Mouse (Mus musculus) intestine, embryonic 15.5 days (tissue): ENCODE measurements around the gene Rpusd1. TPM values are rescaled to one million over a fixed set of nuclear protein-coding genes. Genes with fewer than 3 reads are reported as not detected.

Source experiments
- ATAC-seq: fragments of 200-750 bp; cut with Nextera tagmentation; 2 replicates; pipeline ENCODE4 v1.8.0; 2017; ENCODE audit warnings: moderate TSS enrichment, moderate library complexity
- H3K27ac ChIP-seq: fragments of 300-500 bp; sonication (generic); 2 replicates; pipeline ENCODE4 v1.5.1; 2015; ENCODE audit warnings: mild to moderate bottlenecking, inconsistent platforms
- H3K27me3 ChIP-seq: fragments of 300-500 bp; sonication (generic); replicated peaks from 2 replicates; pipeline ENCODE4 v1.6.1; 2015; ENCODE audit warnings: inconsistent platforms
- H3K36me3 ChIP-seq: fragments of 300-500 bp; sonication (generic); 2 replicates; pipeline ENCODE4 v1.6.1; 2015; ENCODE audit warnings: inconsistent platforms
- H3K4me1 ChIP-seq: fragments of 300-500 bp; sonication (generic); replicated peaks from 2 replicates; pipeline ENCODE4 v1.6.1; 2015; ENCODE audit warnings: inconsistent platforms
- H3K4me2 ChIP-seq: fragments of 300-500 bp; sonication (generic); replicated peaks from 2 replicates; pipeline ENCODE4 v1.6.1; 2015; ENCODE audit warnings: mild to moderate bottlenecking, inconsistent platforms
- H3K4me3 ChIP-seq: fragments of 300-500 bp; sonication (generic); replicated peaks from 2 replicates; pipeline ENCODE4 v1.5.1; 2015; ENCODE audit warnings: inconsistent platforms
- H3K9ac ChIP-seq: fragments of 300-500 bp; sonication (generic); 2 replicates; pipeline ENCODE4 v1.6.1; 2015; ENCODE audit warnings: inconsistent platforms
- H3K9me3 ChIP-seq: fragments of 300-500 bp; sonication (generic); 2 replicates; pipeline ENCODE4 v1.6.1; 2016; ENCODE audit warnings: inconsistent platforms
- WGBS: fragments of 180-500 bp; shearing (Covaris S2); methylation state at CpG from one replicate; pipeline ENCODE4 v1.1.7; 2015; 5-methylcytosine and 5-hydroxymethylcytosine counted together
- polyA plus RNA-seq: library from polyadenylated mRNA; unstranded; fragments of >200 nt; fragmentation: Nextera tagmentation; extraction: Ambion mirVana; gene quantifications from 2 replicates; pipeline ENCODE4 v1.2.1, GENCODE M21; 2015

The Rpusd1 gene
- 16.4 and 17.0 TPM in 2 replicates for polyA plus RNA-seq

GRCm38 (mm10) chr17:25727265-25728008 is at the start of gene Rpusd1, which contains the start of gene Chtf18:
TSS of gene Rpusd1 (plus strand) at chr17:25727670.
TSS of gene Chtf18 (minus strand) at chr17:25727419.
- ATAC-seq: peak; percentile 99

GRCm38 (mm10) chr17:25677969-25678368 is 49.5 kb upstream of the Rpusd1 start:
- no peak for ATAC-seq
- no peak overlapping the region for H3K4me3 ChIP-seq
- H3K36me3 ChIP-seq: no peaks in the 10 kb centered on the region
- no peak overlapping the region for H3K27ac ChIP-seq
- no peaks in the 10 kb centered on the region for H3K4me1 ChIP-seq
- no peak overlapping the region for H3K4me2 ChIP-seq
- peaks cover 5% of the 10 kb centered on the region; the same call in 1 of the 2 replicates for H3K9me3 ChIP-seq
- 73% methylated on average over 6 of the region's 6 CpGs for WGBS
- no peaks in the 10 kb centered on the region for H3K27me3 ChIP-seq
- H3K9ac ChIP-seq: no peak overlapping the region

More at GRCm38 (mm10) chr17:25727265-25728008, at the start of gene Rpusd1, which contains the start of gene Chtf18:
- Histone ChIP-seq H3K9me3 (no peaks in the 10 kb centered on the region), H3K9ac (peak within 1 kb of the TSS; percentile 75), H3K4me3 (peak within 1 kb of the TSS; percentile 60), H3K4me2 (peak within 1 kb of the TSS; percentile 91), H3K27ac (no peak within 1 kb of the TSS), H3K27me3 (no peaks in the 10 kb centered on the region), H3K4me1 (peaks cover 16% of the 10 kb centered on the region), H3K36me3 (peaks cover 22% of the 10 kb centered on the region; the same call in 1 of the 2 replicates)
- under 1% methylated on average over 37 of the region's 37 CpGs for WGBS

GRCm38 (mm10) chr17:25679818-25680217 is 47.7 kb upstream of the Rpusd1 start:
- no peak for ATAC-seq
- H3K4me1 ChIP-seq: no peaks in the 10 kb centered on the region

GRCm38 (mm10) chr17:25681636-25682035 is 45.8 kb upstream of the Rpusd1 start:
- Histone ChIP-seq H3K27ac (no peak overlapping the region), H3K36me3 (no peaks in the 10 kb centered on the region), H3K27me3 (no peaks in the 10 kb centered on the region), H3K4me1 (no peaks in the 10 kb centered on the region), H3K9me3 (peaks cover 1% of the 10 kb centered on the region; the same call in 1 of the 2 replicates), H3K4me3 (no peak overlapping the region), H3K9ac (no peak overlapping the region), H3K4me2 (no peak overlapping the region)
- 84% methylated on average over 4 of the region's 4 CpGs for WGBS
- no peak for ATAC-seq

More at GRCm38 (mm10) chr17:25679818-25680217, 47.7 kb upstream of the Rpusd1 start:
- Histone ChIP-seq H3K27me3 (no peaks in the 10 kb centered on the region), H3K4me3 (no peak overlapping the region), H3K9me3 (peaks cover 5% of the 10 kb centered on the region; the same call in 1 of the 2 replicates), H3K27ac (no peak overlapping the region), H3K36me3 (no peaks in the 10 kb centered on the region), H3K4me2 (no peak overlapping the region), H3K9ac (no peak overlapping the region)
- 17% methylated on average over 5 of the region's 5 CpGs for WGBS

- Histone ChIP-seq H3K4me1 (no peaks in the 10 kb centered on the region), H3K27ac (no peak overlapping the region), H3K4me2 (no peak overlapping the region), H3K9me3 (no peaks in the 10 kb centered on the region), H3K9ac (no peak overlapping the region), H3K27me3 (0 out of 2 replicates have a peak, but pooled peaks cover 3% of the 10 kb centered on the region), H3K36me3 (no peaks in the 10 kb centered on the region), H3K4me3 (no peak overlapping the region)
- no peak for ATAC-seq
- 45% methylated on average over 7 of the region's 7 CpGs for WGBS
These were observed 41.1 kb upstream of the Rpusd1 start for GRCm38 (mm10) chr17:25686323-25686722.

- no peak overlapping the region for H3K4me3 ChIP-seq
- H3K9ac ChIP-seq: no peak overlapping the region
- 0 out of 2 replicates have a peak, but pooled peaks cover 3% of the 10 kb centered on the region for H3K27me3 ChIP-seq
- H3K4me1 ChIP-seq: no peaks in the 10 kb centered on the region
- H3K36me3 ChIP-seq: no peaks in the 10 kb centered on the region
- ATAC-seq: no peak
- 84% methylated on average over 4 of the region's 4 CpGs for WGBS
- no peak overlapping the region for H3K4me2 ChIP-seq
- no peaks in the 10 kb centered on the region for H3K9me3 ChIP-seq
- H3K27ac ChIP-seq: no peak overlapping the region
These were observed 38.5 kb upstream of the Rpusd1 start for GRCm38 (mm10) chr17:25688922-25689321.

GRCm38 (mm10) chr17:25696263-25696662 is 31.2 kb upstream of the Rpusd1 start:
- Histone ChIP-seq H3K4me3 (no peak overlapping the region), H3K36me3 (no peaks in the 10 kb centered on the region), H3K4me1 (no peaks in the 10 kb centered on the region), H3K27ac (no peak overlapping the region), H3K27me3 (no peaks in the 10 kb centered on the region), H3K4me2 (no peak overlapping the region), H3K9ac (no peak overlapping the region), H3K9me3 (no peaks in the 10 kb centered on the region)
- no peak for ATAC-seq
- WGBS: 38% methylated on average over 1 of the region's 1 CpGs

GRCm38 (mm10) chr17:25698446-25698845 is 29.0 kb upstream of the Rpusd1 start:
- H3K9ac ChIP-seq: no peak overlapping the region
- no peak overlapping the region for H3K27ac ChIP-seq
- H3K27me3 ChIP-seq: no peaks in the 10 kb centered on the region
- peak; percentile 53; the same call in 1 of the 2 replicates for ATAC-seq
- no peaks in the 10 kb centered on the region for H3K4me1 ChIP-seq
- no peaks in the 10 kb centered on the region for H3K9me3 ChIP-seq
- H3K4me2 ChIP-seq: no peak overlapping the region
- no peak overlapping the region for H3K4me3 ChIP-seq
- no peaks in the 10 kb centered on the region for H3K36me3 ChIP-seq
- WGBS: 9% methylated on average over 7 of the region's 7 CpGs

GRCm38 (mm10) chr17:25700863-25701496 is 26.5 kb upstream of the Rpusd1 start:
- ATAC-seq: no peak
- no peaks in the 10 kb centered on the region for H3K9me3 ChIP-seq
- WGBS: 58% methylated on average over 9 of the region's 9 CpGs
- H3K36me3 ChIP-seq: no peaks in the 10 kb centered on the region
- H3K4me3 ChIP-seq: no peak overlapping the region
- no peaks in the 10 kb centered on the region for H3K27me3 ChIP-seq
- H3K4me2 ChIP-seq: no peak overlapping the region
- H3K4me1 ChIP-seq: no peaks in the 10 kb centered on the region
- H3K27ac ChIP-seq: no peak overlapping the region
- no peak overlapping the region for H3K9ac ChIP-seq

- H3K9me3 ChIP-seq: no peaks in the 10 kb centered on the region
- H3K27me3 ChIP-seq: 0 out of 2 replicates have a peak, but pooled peaks cover 2% of the 10 kb centered on the region
- no peaks in the 10 kb centered on the region for H3K4me1 ChIP-seq
- H3K36me3 ChIP-seq: no peaks in the 10 kb centered on the region
- H3K4me2 ChIP-seq: no peak overlapping the region
- no peak overlapping the region for H3K27ac ChIP-seq
- no peak for ATAC-seq
- WGBS: 87% methylated on average over 2 of the region's 2 CpGs
- no peak overlapping the region for H3K4me3 ChIP-seq
- H3K9ac ChIP-seq: no peak overlapping the region
These were observed 17.5 kb upstream of the Rpusd1 start for GRCm38 (mm10) chr17:25709994-25710393.

GRCm38 (mm10) chr17:25711136-25711535 is 16.3 kb upstream of the Rpusd1 start:
- Histone ChIP-seq H3K4me1 (no peaks in the 10 kb centered on the region), H3K27me3 (peaks cover 7% of the 10 kb centered on the region; the same call in 1 of the 2 replicates), H3K4me3 (no peak overlapping the region), H3K9ac (no peak overlapping the region), H3K9me3 (no peaks in the 10 kb centered on the region), H3K27ac (no peak overlapping the region), H3K4me2 (no peak overlapping the region), H3K36me3 (no peaks in the 10 kb centered on the region)
- no peak for ATAC-seq
- WGBS: 78% methylated on average over 4 of the region's 4 CpGs

- no peak overlapping the region for H3K9ac ChIP-seq
- peaks cover 12% of the 10 kb centered on the region for H3K4me1 ChIP-seq
- 52% methylated on average over 3 of the region's 3 CpGs for WGBS
- H3K9me3 ChIP-seq: no peaks in the 10 kb centered on the region
- peaks cover 5% of the 10 kb centered on the region; the same call in 1 of the 2 replicates for H3K36me3 ChIP-seq
- peaks cover 30% of the 10 kb centered on the region for H3K27me3 ChIP-seq
- H3K27ac ChIP-seq: no peak overlapping the region
- ATAC-seq: no peak
- no peak overlapping the region for H3K4me3 ChIP-seq
- H3K4me2 ChIP-seq: no peak overlapping the region
These were observed 11.8 kb upstream of the Rpusd1 start for GRCm38 (mm10) chr17:25715627-25716026.
